Mouse (Mus musculus): ENCODE results near the gene Prkar2b. TPM values are rescaled to one million over a fixed set of nuclear protein-coding genes. Genes with fewer than 3 reads are reported as not detected.

Gene Prkar2b
- total and polyA plus RNA-seq, 3 experiments: 2.5 to 6.1 (median 2.9) TPM

DNA sequence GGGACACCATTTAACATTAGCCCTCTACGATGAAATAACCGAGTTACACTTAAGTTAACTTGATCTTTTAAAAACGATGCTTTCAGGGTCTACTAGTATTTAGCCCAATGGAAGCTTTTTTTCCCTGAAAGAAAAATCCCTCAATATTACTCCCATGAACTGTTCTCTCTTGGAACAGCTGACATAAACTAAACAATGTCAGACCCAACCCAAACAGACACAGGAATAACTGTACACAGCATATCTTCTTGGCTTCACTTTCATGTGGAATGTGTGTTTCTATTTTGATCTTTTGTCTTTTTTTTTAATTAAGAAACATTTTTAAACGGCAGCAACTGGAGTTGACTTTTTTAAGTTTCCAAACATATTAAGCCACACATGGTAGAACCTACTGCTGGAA, 8.2 kb downstream of the Prkar2b start:
- Histone ChIP-seq H3K36me3 (replicated peaks in 1 of 2; ENCODE audit: control insufficient read depth in 1 of 2, insufficient read depth in 1 of 2, low read length in 1 of 2) (no peaks in the 10 kb centered on the region), H3K27ac (ENCODE audit: insufficient read depth, low read depth) (no peak overlapping the region), H3K79me2 (replicated peaks; ENCODE audit: control insufficient read depth, extremely low read depth, insufficient read depth, poor library complexity, severe bottlenecking) (no peaks in the 10 kb centered on the region)

DNA sequence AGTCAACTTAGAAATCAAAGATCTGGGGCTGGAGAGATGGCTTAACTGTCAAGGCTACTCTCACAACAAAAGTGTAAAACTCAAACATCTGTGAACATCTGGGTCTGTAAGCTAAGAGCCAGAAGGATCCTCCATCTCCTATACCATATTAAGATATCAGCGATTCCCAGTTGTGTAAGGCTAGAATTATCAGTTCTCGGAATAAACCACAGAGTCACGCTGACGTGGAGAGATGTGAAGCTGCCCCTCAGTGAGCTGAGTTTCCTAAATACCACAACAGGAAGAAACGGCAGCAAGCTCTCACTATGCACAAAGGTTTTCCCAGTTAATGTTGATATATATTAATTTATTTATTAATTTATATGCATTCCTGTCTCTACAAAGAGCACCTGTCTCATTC, 10.9 kb downstream of the Prkar2b start:
- H3K9me3 ChIP-seq (replicated peaks; ENCODE audit: low read length): no peaks in the 10 kb centered on the region
- no peaks in the 10 kb centered on the region for H3K36me3 ChIP-seq (replicated peaks in 1 of 2; ENCODE audit: control insufficient read depth in 1 of 2, insufficient read depth in 1 of 2, low read length in 1 of 2)
- DNase-seq (ENCODE audit: extremely low read depth): no peak
- H3K79me2 ChIP-seq (replicated peaks; ENCODE audit: control insufficient read depth, extremely low read depth, insufficient read depth, poor library complexity, severe bottlenecking): no peaks in the 10 kb centered on the region
- H3K4me2 ChIP-seq (ENCODE audit: insufficient read depth, low read depth, poor library complexity, severe bottlenecking): no peak overlapping the region
- H3K4me3 ChIP-seq (replicated peaks in 1 of 3; ENCODE audit: low read depth in 2 of 3, low read length in 2 of 3, poor library complexity in 1 of 3): no peak overlapping the region
- dilution Hi-C loops (cut with MboI; ENCODE audit: extremely low pct_ligation_motif_present, extremely low pct_unique_long_range_greater_than_20kb, low sequenced_read_pairs): no loop called here
- in situ Hi-C loops (cut with MboI; ENCODE audit: low pct_ligation_motif_present, low pct_unique_long_range_greater_than_20kb, low sequenced_read_pairs): loop anchor here (10.0 kb wide), 1 partner anchor 65 kb away; no protein-coding TSS in a partner anchor
- no peak overlapping the region for H3K27ac ChIP-seq (ENCODE audit: insufficient read depth, low read depth)
- no peak overlapping the region for H3K9ac ChIP-seq (ENCODE audit: insufficient read depth, low read depth)
- TF ChIP-seq RCOR1 (conservative IDR thresholded peaks at IDR 0.05; ENCODE audit: low read depth, low read length): no peak
- TF ChIP-seq SIN3A (IDR thresholded peaks at IDR 0.05; ENCODE audit: low read length): no peak
- TF ChIP-seq E2F4 (IDR thresholded peaks at IDR 0.05; ENCODE audit: insufficient replicate concordance, low read depth, low read length): no peak
- TF ChIP-seq RAD21 (IDR thresholded peaks at IDR 0.05; ENCODE audit: low read depth, low read length): no peak
- TF ChIP-seq MAX (IDR thresholded peaks at IDR 0.05; ENCODE audit: low read length): no peak
- no peak for TF ChIP-seq POLR2A (IDR thresholded peaks at IDR 0.05; ENCODE audit: low read depth, low read length)
- no peak for TF ChIP-seq PAX5 (IDR thresholded peaks at IDR 0.05; ENCODE audit: low read length)
- TF ChIP-seq MXI1 (IDR thresholded peaks at IDR 0.05; ENCODE audit: low read depth, low read length): no peak
- no peak for TF ChIP-seq TCF12 (IDR thresholded peaks at IDR 0.05; ENCODE audit: low read depth, low read length)
- TF ChIP-seq JUN (IDR thresholded peaks at IDR 0.05; ENCODE audit: insufficient read depth, low read depth, low read length): no peak
- TF ChIP-seq CTCF (conservative IDR thresholded peaks at IDR 0.05 in 1 of 2, IDR thresholded peaks at IDR 0.05 in 1 of 2; ENCODE audit: low read depth in 2 of 2, low read length in 2 of 2): no peak
- TF ChIP-seq MEF2A (IDR thresholded peaks at IDR 0.05; ENCODE audit: borderline replicate concordance, low read depth, low read length): no peak
- no peak for TF ChIP-seq NRF1 (IDR thresholded peaks at IDR 0.05; ENCODE audit: low read depth, low read length)
- TF ChIP-seq POLR2AphosphoS2 (IDR thresholded peaks at IDR 0.05; ENCODE audit: low read depth, low read length): no peak
- TF ChIP-seq CHD1 (IDR thresholded peaks at IDR 0.05; ENCODE audit: low read depth, low read length): no peak
- TF ChIP-seq ZC3H11A (IDR thresholded peaks at IDR 0.05; ENCODE audit: low read depth, low read length): no peak
- TF ChIP-seq MYC (IDR thresholded peaks at IDR 0.05; ENCODE audit: low read depth, low read length): no peak
- H3K27me3 ChIP-seq (replicated peaks): no peaks in the 10 kb centered on the region
- H3K4me1 ChIP-seq (ENCODE audit: control insufficient read depth in 1 of 2, insufficient read depth in 2 of 2): no peaks in the 10 kb centered on the region

More for the DNA sequence above, 8.2 kb downstream of the Prkar2b start:
- no peak for DNase-seq (ENCODE audit: extremely low read depth)
- no peaks in the 10 kb centered on the region for H3K27me3 ChIP-seq (replicated peaks)
- H3K4me1 ChIP-seq (ENCODE audit: control insufficient read depth in 1 of 2, insufficient read depth in 2 of 2): peaks cover 3 to 12% of the 10 kb centered on the region in 2 experiments; a peak in 3 of 4 replicates
- no peak overlapping the region for H3K4me2 ChIP-seq (ENCODE audit: insufficient read depth, low read depth, poor library complexity, severe bottlenecking)
- H3K9ac ChIP-seq (ENCODE audit: insufficient read depth, low read depth): no peak overlapping the region
- no peak overlapping the region for H3K4me3 ChIP-seq (replicated peaks in 1 of 3; ENCODE audit: low read depth in 2 of 3, low read length in 2 of 3, poor library complexity in 1 of 3)
- no peaks in the 10 kb centered on the region for H3K9me3 ChIP-seq (replicated peaks; ENCODE audit: low read length)
- in situ Hi-C loops (cut with MboI; ENCODE audit: low pct_ligation_motif_present, low pct_unique_long_range_greater_than_20kb, low sequenced_read_pairs): loop anchor here (10.0 kb wide), 1 partner anchor 68 kb away; no protein-coding TSS in a partner anchor
- dilution Hi-C loops (cut with MboI; ENCODE audit: extremely low pct_ligation_motif_present, extremely low pct_unique_long_range_greater_than_20kb, low sequenced_read_pairs): no loop called here
- TF ChIP-seq PAX5 (IDR thresholded peaks at IDR 0.05; ENCODE audit: low read length) (no peak), TCF12 (IDR thresholded peaks at IDR 0.05; ENCODE audit: low read depth, low read length) (no peak), MYC (IDR thresholded peaks at IDR 0.05; ENCODE audit: low read depth, low read length) (no peak)
